Mouse (Mus musculus) MEL (cell line): ENCODE measurements around the gene Trmt11. TPM values are rescaled to one million over a fixed set of nuclear protein-coding genes. Genes with fewer than 3 reads are reported as not detected.
A peak's percentile ranks its signal among the peaks of the same experiment; 100 is the strongest.

Source experiments
- DNase-seq: peaks from one replicate; pipeline ENCODE4 v3.0.0; 2011; ENCODE audit warnings: low read depth, low spot score
- H3K27ac ChIP-seq: 2 replicates; pipeline ENCODE4 v1.5.1; 2012; ENCODE audit warnings: low read depth, mild to moderate bottlenecking, control low read depth, low read length, moderate library complexity; ENCODE audit not compliant: control insufficient read depth
- H3K27me3 ChIP-seq, 2 experiments: fragments of 150-350 bp in 1 of 2; sonication (generic) in 1 of 2; 2 replicates each; pipeline ENCODE4 v1.6.1; 2012; ENCODE audit warnings: low read length in 2 of 2, mild to moderate bottlenecking in 2 of 2, improper control_type of control experiment in 1 of 2, moderate library complexity in 1 of 2; ENCODE audit not compliant: insufficient read depth in 2 of 2, control insufficient read depth in 1 of 2
- H3K36me3 ChIP-seq, 2 experiments: 2 replicates each; pipeline ENCODE4 v1.6.1; 2012 to 2014; ENCODE audit warnings: low read length in 2 of 2, improper control_type of control experiment in 1 of 2, inconsistent platforms in 1 of 2, mild to moderate bottlenecking in 1 of 2; ENCODE audit not compliant: insufficient read depth in 2 of 2, control insufficient read depth in 1 of 2
- H3K4me1 ChIP-seq, 2 experiments: fragments of 150-350 bp in 1 of 2; sonication (generic) in 1 of 2; 2 replicates each; pipeline ENCODE4 v1.6.1; 2012; ENCODE audit warnings: low read length in 2 of 2, improper control_type of control experiment in 1 of 2, mild to moderate bottlenecking in 1 of 2; ENCODE audit not compliant: insufficient read depth in 2 of 2, control insufficient read depth in 1 of 2
- H3K4me3 ChIP-seq, 2 experiments: fragments of 150-350 bp in 1 of 2; sonication (generic) in 1 of 2; 2 replicates each; pipeline ENCODE4 v1.5.1; 2012; ENCODE audit warnings: low read depth in 2 of 2, low read length in 2 of 2, mild to moderate bottlenecking in 2 of 2, moderate library complexity in 2 of 2, control low read depth in 1 of 2, improper control_type of control experiment in 1 of 2; ENCODE audit not compliant: control insufficient read depth in 1 of 2, insufficient read depth in 1 of 2
- H3K79me2 ChIP-seq: 2 replicates; pipeline ENCODE4 v1.6.1; 2012; ENCODE audit warnings: mild to moderate bottlenecking, low read length, moderate library complexity; ENCODE audit not compliant: control insufficient read depth, poor library complexity, insufficient read depth
- H3K9ac ChIP-seq: 2 replicates; pipeline ENCODE4 v1.6.1; 2012; ENCODE audit warnings: low read depth, mild to moderate bottlenecking, control low read depth, low read length, moderate library complexity; ENCODE audit not compliant: control insufficient read depth, poor library complexity, severe bottlenecking
- H3K9me3 ChIP-seq: fragments of 150-350 bp; sonication (generic); replicated peaks from 2 replicates; pipeline ENCODE4 v1.6.1; 2012; ENCODE audit warnings: mild to moderate bottlenecking, low read length, improper control_type of control experiment, moderate library complexity; ENCODE audit not compliant: insufficient read depth
- BHLHE40 ChIP-seq: IDR thresholded peaks from 2 replicates; pipeline ENCODE4 v1.6.1; 2012; ENCODE audit warnings: low read depth, mild to moderate bottlenecking, inconsistent platforms, low read length, improper control_type of control experiment, borderline replicate concordance
- CHD2 ChIP-seq: IDR thresholded peaks from 2 replicates; pipeline ENCODE4 v1.6.1; 2011; ENCODE audit warnings: low read length, improper control_type of control experiment
- CTCF ChIP-seq, 3 experiments: IDR thresholded peaks in 2 of 3; conservative IDR thresholded peaks in 1 of 3; 2 replicates each; pipeline ENCODE4 v1.5.1; 2011 to 2012; ENCODE audit warnings: low read length in 3 of 3, low read depth in 2 of 3, mild to moderate bottlenecking in 2 of 3, improper control_type of control experiment in 1 of 3, inconsistent platforms in 1 of 3, mixed read lengths in 1 of 3, moderate library complexity in 1 of 3; ENCODE audit not compliant: control insufficient read depth in 1 of 3, insufficient read depth in 1 of 3, poor library complexity in 1 of 3, severe bottlenecking in 1 of 3
- E2F4 ChIP-seq: IDR thresholded peaks from 2 replicates; pipeline ENCODE4 v1.6.1; 2011; ENCODE audit warnings: low read depth, low read length, improper control_type of control experiment, borderline replicate concordance
- ETS1 ChIP-seq: IDR thresholded peaks from 2 replicates; pipeline ENCODE4 v1.6.1; 2012; ENCODE audit warnings: low read depth, mild to moderate bottlenecking, inconsistent platforms, low read length, improper control_type of control experiment, moderate library complexity
- MAX ChIP-seq: IDR thresholded peaks from 2 replicates; pipeline ENCODE4 v1.6.1; 2011; ENCODE audit warnings: low read length, improper control_type of control experiment
- MYC ChIP-seq: IDR thresholded peaks from 2 replicates; pipeline ENCODE4 v1.6.1; 2011; ENCODE audit warnings: low read depth, mild to moderate bottlenecking, low read length, improper control_type of control experiment, moderate library complexity
- POLR2AphosphoS2 ChIP-seq: IDR thresholded peaks from 2 replicates; pipeline ENCODE4 v1.6.1; 2011; ENCODE audit warnings: low read length, improper control_type of control experiment
- POLR2AphosphoS5 ChIP-seq: IDR thresholded peaks from 2 replicates; pipeline ENCODE4 v1.6.1; 2012; ENCODE audit warnings: low read depth, borderline replicate concordance, mild to moderate bottlenecking, inconsistent platforms, low read length, moderate library complexity, mixed read lengths
- RAD21 ChIP-seq: IDR thresholded peaks from 2 replicates; pipeline ENCODE4 v1.6.1; 2011; ENCODE audit warnings: mild to moderate bottlenecking, low read depth, low read length, improper control_type of control experiment
- SIN3A ChIP-seq: IDR thresholded peaks from 2 replicates; pipeline ENCODE4 v1.6.1; 2012; ENCODE audit warnings: low read length, improper control_type of control experiment, inconsistent platforms
- TBP ChIP-seq: IDR thresholded peaks from 2 replicates; pipeline ENCODE4 v1.8.0; 2011; ENCODE audit warnings: low read depth, low read length, improper control_type of control experiment
- TCF12 ChIP-seq: IDR thresholded peaks from 2 replicates; pipeline ENCODE4 v1.6.1; 2014; ENCODE audit warnings: low read depth, mild to moderate bottlenecking, inconsistent platforms, low read length, improper control_type of control experiment, moderate library complexity
- UBTF ChIP-seq: IDR thresholded peaks from 2 replicates; pipeline ENCODE4 v1.6.1; 2012; ENCODE audit warnings: low read depth, mild to moderate bottlenecking, inconsistent platforms, low read length, improper control_type of control experiment, moderate library complexity, borderline replicate concordance; ENCODE audit not compliant: insufficient read depth
- USF2 ChIP-seq, 2 experiments: IDR thresholded peaks; 2 replicates each; pipeline ENCODE4 v1.6.1; 2011 to 2012; ENCODE audit warnings: improper control_type of control experiment in 2 of 2, low read length in 2 of 2, borderline replicate concordance in 1 of 2, inconsistent platforms in 1 of 2, low read depth in 1 of 2, mild to moderate bottlenecking in 1 of 2; ENCODE audit not compliant: insufficient read depth in 1 of 2
- ZKSCAN1 ChIP-seq: IDR thresholded peaks from 2 replicates; pipeline ENCODE4 v1.6.1; 2012; ENCODE audit warnings: low read depth, mild to moderate bottlenecking, inconsistent platforms, low read length, improper control_type of control experiment, moderate library complexity
- ZMIZ1 ChIP-seq: IDR thresholded peaks from 2 replicates; pipeline ENCODE4 v1.6.1; 2012; ENCODE audit warnings: low read depth, mild to moderate bottlenecking, inconsistent platforms, low read length, improper control_type of control experiment, moderate library complexity
- polyA plus RNA-seq, 2 experiments: library from polyadenylated mRNA; stranded (reverse) in 1 of 2; unstranded in 1 of 2; fragments of >175 nt in 1 of 2; fragments of >200 nt in 1 of 2; gene quantifications; 2 replicates each; pipeline versions ENCODE4 v1.2.1 to v1.2.4; 2012; ENCODE audit warnings: low replicate concordance in 2 of 2, low read depth in 1 of 2; ENCODE audit not compliant: insufficient read length in 2 of 2, insufficient read depth in 1 of 2, missing spikeins in 1 of 2
- total RNA-seq: library from RNA; depleted of rRNA; stranded (reverse); fragments of 300-350 nt; gene quantifications from 2 replicates; pipeline ENCODE4 v1.2.3, GENCODE M21; 2012

Gene Trmt11
- total and polyA plus RNA-seq, 3 experiments: 15.8 to 22.6 TPM; not detected in 1

DNA sequence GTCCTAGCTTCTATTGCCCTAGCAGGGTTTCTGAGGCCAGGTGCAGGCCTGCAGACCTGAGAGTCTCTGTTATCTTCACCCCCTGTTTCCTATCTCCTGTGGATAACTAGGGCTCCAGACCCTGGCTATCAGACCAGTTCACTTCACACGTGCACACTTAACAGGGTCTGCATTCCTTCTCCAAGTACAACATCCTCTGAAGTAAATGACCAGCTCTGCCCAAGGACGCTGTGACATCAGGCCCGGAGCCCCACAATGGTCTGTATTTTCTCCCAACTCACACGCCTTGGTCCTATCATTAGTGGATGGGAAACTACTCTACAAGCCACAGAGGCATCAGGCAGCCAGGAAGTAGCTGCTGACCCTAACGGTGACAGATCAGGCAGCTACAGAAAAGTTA lies 81.4 kb downstream of the Trmt11 start:
- Histone ChIP-seq H3K27me3 (no peaks in the 10 kb centered on the region; a peak in 1 of 4 replicates), H3K4me3 (no peak overlapping the region)
- TF ChIP-seq UBTF (no peak), ZMIZ1 (no peak), ZKSCAN1 (no peak), BHLHE40 (no peak), MYC (no peak), TCF12 (no peak), POLR2AphosphoS5 (no peak), TBP (no peak), POLR2AphosphoS2 (no peak), E2F4 (no peak), RAD21 (no peak), SIN3A (no peak), USF2 (IDR thresholded peaks at IDR 0.05; ENCODE audit: borderline replicate concordance in 1 of 2, insufficient read depth in 1 of 2, low read depth in 1 of 2, low read length in 2 of 2) (no peak), MAX (no peak), CHD2 (no peak)
- TF ChIP-seq, all 39 proteins: peak for 0

DNA sequence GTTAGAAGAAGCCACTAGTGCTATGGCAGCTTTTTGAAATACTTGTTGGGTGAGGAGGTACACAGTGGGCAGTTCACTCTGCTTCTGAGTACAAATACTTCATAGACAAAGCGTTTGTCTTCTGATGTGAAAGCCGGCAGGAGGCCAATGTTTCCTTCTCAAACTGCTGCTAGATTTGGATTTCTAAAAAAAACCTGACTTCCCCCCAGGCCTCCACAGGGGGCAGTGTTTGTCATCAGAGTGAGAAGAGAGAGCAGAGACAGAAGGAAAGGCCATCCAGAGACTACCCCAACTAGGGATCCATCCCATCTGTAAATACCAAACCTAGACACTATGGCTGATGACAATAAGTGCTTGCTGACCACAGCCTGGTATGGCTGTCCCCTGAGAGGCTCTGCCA lies 83.3 kb downstream of the Trmt11 start:
- TF ChIP-seq ETS1 (no peak), POLR2AphosphoS5 (no peak), RAD21 (peak; percentile 22), CTCF (IDR thresholded peaks at IDR 0.05 in 2 of 3, conservative IDR thresholded peaks at IDR 0.05 in 1 of 3; ENCODE audit: control insufficient read depth in 1 of 3, insufficient read depth in 1 of 3, low read depth in 2 of 3, low read length in 3 of 3, poor library complexity in 1 of 3, severe bottlenecking in 1 of 3) (peak; percentile 16 to 42 (median 29); a peak in 4 of 6 replicates)
- TF ChIP-seq, all 39 proteins: peak for 2
- no peaks in the 10 kb centered on the region; a peak in 1 of 4 replicates for H3K27me3 ChIP-seq
- H3K36me3 ChIP-seq: no peaks in the 10 kb centered on the region
- no peaks in the 10 kb centered on the region for H3K9me3 ChIP-seq
- no peak overlapping the region for H3K9ac ChIP-seq
- peak; percentile 20 for DNase-seq
- H3K4me1 ChIP-seq: no peaks in the 10 kb centered on the region
- H3K79me2 ChIP-seq: no peaks in the 10 kb centered on the region
- no peak overlapping the region for H3K27ac ChIP-seq
- H3K4me3 ChIP-seq: no peak overlapping the region

More for the DNA sequence above, 81.4 kb downstream of the Trmt11 start:
- no peak overlapping the region for H3K27ac ChIP-seq
- no peaks in the 10 kb centered on the region for H3K79me2 ChIP-seq
- H3K4me1 ChIP-seq: no peaks in the 10 kb centered on the region
- no peak overlapping the region for H3K9ac ChIP-seq
- no peaks in the 10 kb centered on the region for H3K9me3 ChIP-seq
- H3K36me3 ChIP-seq: no peaks in the 10 kb centered on the region
- no peak for DNase-seq
